Mouse (Mus musculus) layer of hippocampus, postnatal 10 days (tissue): ENCODE results near the gene Smg9. TPM values are rescaled to one million over a fixed set of nuclear protein-coding genes. Genes with fewer than 3 reads are reported as not detected.

Source experiments
- DNase-seq, 2 experiments: peaks; one replicate each; pipeline ENCODE4 v3.0.0; 2021; ENCODE audit warnings: low spot score in 2 of 2
- long read RNA-seq: library from polyadenylated mRNA; stranded (forward); transcript quantifications from one replicate; pipeline ENCODE4 v2.0.0, GENCODE M21; 2023
- total RNA-seq, 2 experiments: library from RNA; stranded (reverse); gene quantifications; 2 replicates each; pipeline ENCODE4 v1.2.3; 2021

The Smg9 gene
- 10 to 100 TPM; 33.5 to 34.3 TPM for total RNA-seq
- long read RNA-seq, transcript Smg9-201 (14 exons, 2,242 nt), result major isoform, 5 of 11 reads
- long read RNA-seq, partial matches to known transcripts, result 3 of 11 reads
- long read RNA-seq, other reads (novel, unspliced or antisense), result 3 of 11 reads

DNA sequence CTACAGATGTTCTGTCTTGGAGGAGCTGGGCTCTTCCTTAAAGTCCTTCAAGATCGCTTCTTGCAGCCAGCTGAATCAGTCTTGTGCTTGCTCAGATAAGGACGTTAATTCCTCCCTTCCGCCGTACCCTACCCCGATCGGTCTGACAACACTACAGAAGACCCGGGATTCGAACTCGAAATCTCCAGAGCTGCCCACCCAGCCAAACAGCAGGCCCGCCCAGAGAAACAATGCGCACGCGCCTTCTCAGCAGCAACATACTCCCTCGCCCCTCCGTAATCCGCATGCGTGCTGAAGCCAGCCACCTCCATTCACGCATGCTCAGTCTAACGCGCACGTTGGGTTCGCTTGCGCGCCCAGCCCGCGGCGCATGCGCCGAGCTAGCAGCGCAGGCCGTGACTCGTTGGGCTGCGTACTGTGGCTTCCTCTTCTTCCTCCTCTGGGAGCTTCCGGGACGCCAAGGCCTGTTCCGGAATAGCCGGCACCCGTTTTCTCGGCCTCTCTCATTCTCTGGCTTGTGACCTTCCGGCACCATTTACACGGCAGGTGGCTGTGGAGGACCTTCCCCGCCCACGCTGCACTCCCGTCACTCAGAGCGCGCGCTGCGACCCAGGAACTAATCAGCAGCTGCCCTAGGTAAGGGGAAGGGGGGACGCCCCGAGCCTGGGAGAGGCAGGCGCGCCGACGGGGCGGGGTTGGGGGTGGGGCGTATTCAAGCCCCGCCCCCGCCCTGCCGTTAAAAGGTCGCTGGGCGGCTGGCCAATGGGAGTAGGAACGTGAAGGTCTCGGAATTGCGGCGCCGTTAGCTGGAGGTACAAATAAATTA, at the start of gene Smg9:
Gene Smg9, plus strand, starts transcription at position 364 of the 826 bp plus-strand sequence.
- peak; percentile 96 to 97 for DNase-seq

DNA sequence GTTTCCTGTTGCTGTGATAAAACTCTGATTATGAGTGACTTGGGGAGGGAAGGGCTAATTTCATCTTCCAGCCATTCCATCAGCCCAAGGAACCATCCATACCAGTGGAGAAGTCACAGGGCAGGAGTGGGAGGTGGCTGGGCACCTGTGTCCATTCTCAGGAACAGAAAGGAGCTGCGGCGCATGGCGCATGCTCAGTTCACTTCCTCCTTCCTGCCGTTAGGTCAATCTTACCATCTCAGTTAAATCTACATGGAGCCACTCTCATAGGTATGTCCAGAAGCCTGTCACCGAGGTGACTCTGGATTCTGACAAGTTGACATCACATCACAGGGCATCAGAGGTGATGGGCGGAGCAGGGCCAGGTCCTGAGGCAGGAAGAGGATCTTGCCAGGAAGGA, 43.8 kb upstream of the Smg9 start:
- DNase-seq, result no peak

DNA sequence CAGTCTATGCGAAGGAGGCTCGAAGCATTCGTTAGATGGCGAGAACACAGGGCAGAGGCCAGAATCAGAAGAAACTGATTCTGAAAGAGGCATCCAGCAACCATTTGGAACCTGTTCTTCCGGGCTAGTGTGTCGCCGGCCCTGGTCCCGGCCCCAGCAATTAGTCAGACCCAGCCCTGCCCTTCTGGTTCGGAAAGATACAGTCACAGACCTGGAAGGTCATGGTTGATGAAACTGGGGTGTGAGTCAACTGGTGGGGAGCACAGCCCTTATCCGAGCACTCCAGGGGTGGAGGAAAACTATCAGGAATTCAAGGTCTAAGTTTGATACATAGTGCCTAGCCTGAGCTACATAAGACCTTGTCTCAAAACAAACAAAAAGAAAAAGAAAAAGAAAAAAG, 43.3 kb upstream of the Smg9 start:
- DNase-seq, result no peak

DNA sequence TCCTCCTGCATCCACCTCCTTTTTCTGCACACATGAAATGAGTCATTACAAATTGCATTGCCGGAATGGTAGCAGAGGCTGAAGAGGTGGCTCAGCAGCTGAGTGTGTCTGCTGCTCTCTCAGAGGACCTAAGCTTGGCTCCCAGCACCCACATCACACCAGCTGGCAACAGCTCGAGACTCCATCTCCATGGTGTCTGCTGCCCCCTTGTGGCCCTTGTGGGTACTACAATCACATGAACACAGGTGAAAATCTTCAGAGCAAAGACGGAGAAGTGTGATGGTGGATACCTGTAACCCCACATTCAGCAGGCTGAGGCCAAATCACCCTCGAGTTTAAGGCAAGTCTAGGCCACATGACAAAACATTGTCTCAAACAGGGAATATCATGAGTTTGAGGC, 41.5 kb upstream of the Smg9 start:
- no peak for DNase-seq

DNA sequence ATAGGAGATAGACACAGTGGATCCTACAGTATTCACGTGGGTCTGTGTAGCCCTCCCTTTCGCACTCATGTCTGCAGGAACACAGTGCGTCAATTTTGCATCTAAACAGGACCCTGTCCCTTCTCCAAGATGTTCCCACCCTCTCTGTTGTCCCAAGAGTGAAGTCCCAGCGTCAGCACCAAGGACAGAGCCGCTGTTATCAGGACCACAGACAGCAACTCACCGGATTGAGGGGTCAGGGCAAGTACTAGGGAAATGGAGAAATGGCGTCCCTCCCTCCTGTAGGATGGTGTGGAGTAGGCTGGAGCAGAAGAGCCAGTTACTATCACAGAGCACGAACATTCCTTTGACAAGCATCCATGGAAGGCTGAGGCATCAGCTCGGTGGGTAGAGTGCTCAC, 40.1 kb upstream of the Smg9 start:
- DNase-seq, result no peak

DNA sequence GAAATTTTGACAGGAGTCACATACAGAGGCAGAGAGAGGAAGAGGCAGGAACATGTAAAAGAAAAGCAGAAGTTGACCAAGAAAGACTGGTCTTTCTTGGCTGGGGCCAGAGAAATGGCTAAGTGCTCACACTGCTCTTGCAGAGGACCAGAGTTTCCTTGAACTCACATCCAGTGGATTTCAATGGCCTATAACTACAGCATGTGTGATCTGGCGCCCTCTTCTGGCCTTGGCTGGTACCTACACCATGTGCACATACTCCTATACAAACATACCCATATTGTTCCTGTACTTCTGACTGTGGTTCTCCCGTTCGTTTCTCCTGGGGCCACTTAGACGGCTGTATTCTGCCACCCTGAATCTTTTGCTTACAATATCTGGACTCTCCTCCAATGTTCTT, 38.4 kb upstream of the Smg9 start:
- DNase-seq, result no peak

DNA sequence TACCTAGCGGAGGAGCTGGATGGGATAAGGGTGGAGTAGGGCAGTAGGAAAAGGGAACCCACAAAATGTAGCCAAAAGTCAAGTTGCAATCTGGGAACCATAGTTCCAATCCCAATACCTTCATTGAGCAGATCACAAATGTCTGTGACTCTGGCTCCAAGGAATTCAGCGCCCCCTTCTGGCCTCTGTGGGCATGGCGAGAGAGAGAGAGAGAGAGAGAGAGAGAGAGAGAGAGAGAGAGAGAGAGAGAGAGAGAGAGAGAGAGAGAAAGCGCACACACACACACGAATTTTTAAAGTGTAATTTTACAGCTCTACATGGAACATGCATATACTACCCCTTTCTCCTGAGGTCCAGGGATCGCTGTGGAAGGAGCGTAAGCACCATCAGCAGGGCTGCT, 36.2 kb upstream of the Smg9 start:
- peak; percentile 62 to 63 for DNase-seq

DNA sequence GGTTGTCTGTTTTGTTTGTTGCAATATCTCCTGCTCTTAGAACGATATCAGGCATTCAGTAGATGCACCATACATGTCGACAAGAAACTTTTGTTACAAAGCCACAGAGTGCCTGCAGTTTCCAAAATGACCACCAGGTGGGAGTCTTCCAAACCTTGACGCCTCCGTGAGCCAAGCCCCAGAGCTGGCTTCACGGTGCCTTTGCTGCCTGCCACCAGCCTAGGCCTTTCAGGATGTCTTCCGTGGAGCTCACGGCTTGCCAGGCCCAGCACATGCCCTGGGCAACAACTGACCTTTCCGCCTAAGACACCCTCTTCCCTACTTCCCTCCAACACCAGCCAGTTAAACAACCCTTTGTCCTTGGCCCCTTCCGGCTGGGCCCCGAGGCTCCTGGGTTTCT, 34.6 kb upstream of the Smg9 start:
- peak; percentile 93 for DNase-seq

DNA sequence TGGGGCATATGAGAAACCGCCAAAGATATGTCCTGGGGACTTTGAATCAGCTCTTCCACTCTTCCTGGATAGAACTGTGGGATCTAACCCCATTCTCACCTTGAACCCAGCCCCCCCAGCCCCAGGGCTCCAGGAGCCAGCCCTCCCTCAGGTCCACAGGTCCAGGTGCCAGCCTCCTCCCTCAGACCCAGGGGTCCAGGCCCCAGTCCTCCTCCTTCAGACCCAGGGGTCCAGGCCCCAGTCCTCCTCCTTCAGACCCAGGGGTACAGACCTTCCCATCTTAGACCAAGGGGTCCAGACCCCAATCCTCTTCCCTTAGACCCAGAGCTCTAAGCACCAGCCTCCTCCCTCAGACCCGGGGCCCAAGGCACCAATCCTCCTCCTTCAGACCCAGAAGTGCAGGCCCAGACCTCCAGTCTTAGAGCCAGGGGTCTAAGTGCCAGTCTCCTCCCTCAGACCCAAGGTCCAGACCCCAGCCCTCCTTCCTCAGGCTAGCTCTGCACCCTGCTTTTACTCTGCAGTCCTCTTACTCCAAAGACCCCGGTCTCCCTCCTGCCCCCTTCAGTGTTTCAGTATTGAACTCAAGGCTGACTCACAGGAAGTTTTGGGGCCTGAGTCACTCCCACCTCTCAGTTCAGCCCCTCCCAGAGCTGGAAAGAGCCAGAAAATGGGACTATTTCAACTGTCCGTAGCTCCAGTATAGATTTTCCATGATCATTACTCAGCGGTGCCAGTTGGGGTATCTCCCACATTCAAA, 34.0 kb upstream of the Smg9 start:
- no peak for DNase-seq

DNA sequence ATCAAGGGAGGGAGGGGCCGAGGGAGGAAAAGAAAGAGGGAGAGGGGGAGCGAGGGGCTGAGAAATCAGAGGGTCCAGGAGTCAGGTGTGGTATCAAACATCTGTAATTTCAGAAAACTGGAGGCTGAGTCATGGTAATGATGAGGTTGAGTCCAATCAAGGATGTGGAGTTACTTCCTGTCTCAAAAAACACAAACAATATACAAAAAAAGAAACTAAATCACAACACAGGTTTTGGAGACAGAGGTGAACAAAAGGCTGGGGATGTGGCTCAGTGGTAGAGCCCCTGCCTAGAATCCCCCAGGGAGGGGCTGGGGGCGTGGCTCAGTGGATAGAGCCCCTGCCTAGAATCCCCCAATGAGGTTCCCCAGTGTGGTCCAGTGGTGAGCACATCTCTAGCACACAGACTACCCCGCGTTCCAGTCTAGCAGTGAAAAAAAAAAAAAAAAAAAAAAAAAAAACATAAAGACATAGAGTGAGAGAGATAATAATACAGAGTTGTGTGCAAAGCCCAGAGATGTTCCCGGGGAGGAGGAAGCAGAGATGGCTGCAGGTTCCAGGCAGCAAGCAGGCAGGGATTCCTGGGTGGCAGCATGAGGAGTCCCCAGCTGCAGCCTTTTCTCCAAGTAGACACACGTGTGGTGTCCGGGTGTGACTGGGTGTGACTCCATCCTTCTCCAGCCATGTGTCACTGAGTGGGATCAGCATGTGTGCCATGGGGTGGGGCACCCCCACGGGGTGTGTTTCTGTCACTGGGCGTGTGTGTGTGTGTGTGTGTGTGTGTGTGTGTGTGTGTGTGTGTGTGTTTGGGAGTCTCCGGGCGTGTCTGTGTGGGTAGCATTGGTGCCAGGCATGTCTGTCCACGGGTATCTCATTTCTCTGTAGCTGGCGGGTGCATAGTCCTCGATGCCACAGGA, 32.4 kb upstream of the Smg9 start:
- DNase-seq, result no peak

DNA sequence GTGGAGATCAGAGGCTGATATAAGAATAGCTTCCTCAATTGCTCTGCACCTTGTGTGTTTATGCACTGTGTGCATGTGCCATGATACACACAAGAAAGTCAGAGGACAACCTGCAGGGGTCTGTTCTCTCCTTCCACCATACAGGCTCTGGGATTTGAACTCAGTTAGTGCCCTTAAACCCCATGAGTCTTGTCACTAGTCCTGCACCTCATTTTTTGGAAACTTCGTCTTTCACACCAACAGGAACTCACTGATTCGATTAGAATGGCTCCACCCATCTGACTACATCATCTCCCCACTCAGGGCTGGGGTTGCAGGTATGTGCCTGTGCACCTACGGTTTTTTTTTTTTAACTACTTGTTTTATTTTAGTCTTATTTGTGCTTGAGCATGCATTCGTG, 31.2 kb upstream of the Smg9 start:
- no peak for DNase-seq

DNA sequence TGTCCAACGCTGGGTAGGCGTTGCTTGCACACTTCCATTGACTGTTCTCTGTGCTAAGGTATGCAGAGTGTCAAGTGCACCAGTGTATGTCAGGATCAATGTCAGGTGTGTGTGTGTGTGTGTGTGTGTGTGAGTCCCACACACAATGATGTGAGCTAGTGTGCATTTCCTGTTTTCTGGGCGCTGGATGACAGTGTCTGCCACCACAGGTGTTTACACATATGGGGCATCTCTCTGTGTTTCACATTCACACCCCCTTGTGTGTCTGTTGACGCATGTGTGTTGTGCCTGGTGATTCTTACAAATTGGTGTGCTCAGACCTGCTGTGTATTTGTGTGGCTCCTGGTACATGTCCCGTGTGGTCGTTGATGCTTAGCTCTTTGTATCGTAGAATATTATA, 30.5 kb upstream of the Smg9 start:
- no peak for DNase-seq

DNA sequence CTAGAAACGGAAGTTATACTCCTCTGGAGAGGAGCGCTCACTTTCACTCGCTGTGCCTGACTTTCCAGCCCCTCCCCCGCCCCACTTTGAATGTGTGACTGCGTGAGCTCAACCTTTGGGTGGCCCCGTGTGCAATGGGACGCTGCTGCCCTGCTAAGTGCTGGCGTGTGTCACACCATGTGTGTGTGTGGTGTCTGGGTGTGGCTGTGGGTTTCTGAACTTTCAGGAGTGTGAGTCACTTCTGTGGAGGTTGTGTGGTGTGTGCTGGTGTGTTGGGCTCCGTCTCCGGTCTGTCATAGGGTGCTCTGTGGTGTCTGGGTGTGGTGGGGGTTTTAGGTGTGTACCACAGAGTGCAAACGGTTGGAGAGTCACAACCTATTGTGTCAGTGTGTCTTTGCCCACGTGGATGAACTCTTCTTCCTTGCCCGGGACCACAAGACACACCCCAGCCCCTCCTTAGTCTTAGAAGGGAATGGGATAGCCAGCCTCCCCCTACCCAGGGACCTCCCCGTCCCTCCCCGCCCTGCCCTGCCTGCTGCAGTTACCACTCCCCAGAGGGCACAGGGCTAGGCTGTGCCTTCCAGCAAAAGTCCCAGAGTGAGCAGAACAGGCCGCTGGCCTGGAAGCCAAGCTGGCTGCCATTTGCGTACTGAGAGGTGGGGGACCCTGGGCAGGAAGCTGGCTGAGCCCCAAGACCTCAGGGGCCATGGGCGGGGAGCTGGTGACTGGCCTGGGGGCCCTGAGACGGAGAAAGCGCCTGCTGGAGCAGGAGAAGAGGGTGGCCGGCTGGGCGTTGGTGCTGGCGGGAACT, 29.5 kb upstream of the Smg9 start, which contains the start of gene Kcnn4:
Gene Kcnn4, plus strand, starts transcription at position 533 of the 811 bp plus-strand sequence.
- no peak for DNase-seq

DNA sequence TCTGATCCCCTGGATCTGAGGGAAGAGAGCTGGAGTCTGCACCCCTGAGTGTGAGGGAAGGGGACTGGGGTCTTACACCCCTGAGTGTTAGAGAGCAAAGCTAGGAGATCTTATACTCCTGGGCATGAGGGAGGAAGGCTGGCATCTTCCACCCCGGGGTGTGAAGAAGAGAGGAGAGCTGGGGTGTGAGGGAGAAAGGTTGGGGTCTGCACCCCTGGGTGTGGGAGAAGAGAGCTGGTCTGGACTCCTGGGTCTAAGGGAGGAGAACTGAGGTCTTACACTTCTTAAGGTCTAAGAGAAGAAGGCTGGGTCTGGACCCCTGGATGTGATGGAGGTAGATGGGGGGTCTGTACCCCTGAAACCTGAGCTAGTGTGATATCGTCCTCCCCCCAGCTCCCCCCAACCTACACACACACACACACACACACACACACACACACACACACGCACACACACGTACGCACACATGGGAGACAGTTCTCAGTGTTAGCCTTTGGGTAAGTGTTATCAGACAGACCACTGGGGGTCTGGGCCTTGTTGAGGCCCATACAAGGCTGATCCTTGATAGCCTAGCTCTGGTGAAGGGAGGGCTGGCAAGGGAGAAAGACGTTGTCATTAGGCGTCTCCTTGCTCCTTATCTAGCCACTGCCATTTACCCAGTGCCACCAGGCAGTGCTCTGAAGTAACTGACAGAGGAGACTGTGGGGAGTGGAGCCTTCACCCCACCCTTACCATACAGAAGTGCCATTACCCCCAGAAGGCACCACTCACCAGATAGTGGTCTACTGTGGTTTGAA, 28.2 kb upstream of the Smg9 start:
- no peak for DNase-seq

DNA sequence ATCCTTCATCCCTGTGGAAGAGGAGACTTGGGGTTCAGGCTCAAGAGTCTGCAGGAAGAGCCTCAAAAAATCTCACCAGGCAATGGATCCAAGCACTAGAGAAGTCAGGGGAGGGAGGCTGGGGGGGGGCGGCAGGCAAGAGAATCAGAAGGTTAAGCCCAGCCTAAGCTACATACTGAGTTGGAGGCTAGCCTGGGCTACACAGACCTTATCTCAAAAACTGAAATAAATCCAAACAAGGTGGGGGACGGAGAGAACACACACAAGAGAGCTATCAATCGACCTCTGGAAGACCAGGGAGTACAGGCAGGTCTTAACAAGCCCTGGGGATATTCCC, 27.6 kb upstream of the Smg9 start:
- DNase-seq, result no peak

DNA sequence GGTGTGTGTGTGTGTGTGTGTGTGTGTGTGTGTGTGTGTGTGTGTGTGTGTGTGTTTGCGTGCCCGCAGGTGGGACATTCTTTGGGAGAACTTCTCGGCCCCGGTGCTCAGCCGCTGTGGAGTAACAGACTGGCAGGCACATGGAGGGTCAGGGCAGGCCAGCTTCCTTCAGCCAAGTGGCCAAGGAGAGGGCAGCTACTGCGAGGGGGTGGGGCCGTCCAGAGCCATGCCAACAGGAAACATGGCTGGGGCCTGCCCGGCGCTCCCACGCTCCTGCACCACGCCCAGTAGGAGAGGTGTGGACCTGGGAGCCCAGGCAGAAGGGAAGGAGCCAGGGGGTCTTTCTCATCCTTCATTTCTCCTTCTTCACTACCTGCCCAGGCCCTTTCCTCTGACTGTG, 27.1 kb upstream of the Smg9 start:
- DNase-seq, result no peak

DNA sequence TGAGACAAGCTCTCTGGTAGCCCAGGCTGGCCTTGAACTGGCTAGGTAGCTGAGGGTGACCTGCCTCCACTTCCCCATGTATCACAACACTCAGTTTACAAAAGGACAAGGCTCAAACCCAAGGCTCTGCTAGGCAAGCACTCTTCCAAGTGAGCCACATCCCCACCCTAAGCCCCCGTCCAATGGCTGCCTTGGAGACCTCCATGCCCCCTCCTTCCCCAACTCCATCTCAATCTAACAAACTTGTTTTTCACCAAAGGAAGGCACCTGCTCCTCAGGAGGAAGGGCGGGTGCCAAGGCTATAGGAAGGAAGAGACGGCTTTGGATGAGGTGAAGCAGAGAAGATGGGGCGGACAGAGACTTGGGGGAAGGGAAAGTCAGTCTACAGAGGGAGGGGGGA, 26.6 kb upstream of the Smg9 start:
- no peak for DNase-seq

DNA sequence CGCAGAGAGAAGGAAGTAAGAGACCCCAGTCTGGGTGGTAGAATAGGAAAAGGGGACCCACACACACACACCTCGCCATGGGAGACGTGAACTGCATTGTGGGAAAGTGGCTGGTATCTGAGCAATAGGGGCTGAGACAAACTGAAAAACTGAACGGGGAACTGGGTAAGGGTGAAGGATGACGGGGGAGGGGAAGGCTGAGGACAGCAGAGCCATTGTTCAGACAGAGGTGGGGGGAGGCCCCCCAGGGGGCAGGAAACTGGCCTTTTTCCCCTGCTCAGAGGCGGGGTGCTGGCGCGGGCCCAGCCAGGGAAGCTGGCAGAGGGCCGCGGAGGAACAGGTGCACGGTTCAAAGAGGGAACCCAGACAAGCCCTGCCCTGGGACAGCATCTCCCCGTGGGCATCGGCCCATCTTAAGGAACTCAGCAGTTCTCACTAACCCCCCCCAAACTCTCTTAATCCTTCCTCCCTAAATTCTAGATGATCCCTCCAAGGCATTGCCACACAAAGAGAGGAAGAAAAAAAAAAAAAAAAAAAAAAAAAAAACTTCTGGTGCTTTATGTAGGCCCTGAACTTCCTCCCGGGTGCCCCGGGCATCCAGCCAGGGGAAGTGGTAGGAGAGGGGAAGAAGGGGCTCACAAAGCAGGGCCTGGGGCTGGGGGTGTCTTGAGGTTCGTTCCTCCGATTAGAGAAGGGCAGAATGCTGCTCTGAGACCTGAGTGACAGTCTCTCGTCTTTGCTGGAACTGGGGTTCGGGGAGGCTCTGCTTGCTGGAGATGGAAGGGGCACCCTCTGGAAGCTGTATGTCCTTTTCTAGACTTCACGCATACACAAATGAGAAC, 25.7 kb upstream of the Smg9 start:
- peak; percentile 53 to 62 for DNase-seq

DNA sequence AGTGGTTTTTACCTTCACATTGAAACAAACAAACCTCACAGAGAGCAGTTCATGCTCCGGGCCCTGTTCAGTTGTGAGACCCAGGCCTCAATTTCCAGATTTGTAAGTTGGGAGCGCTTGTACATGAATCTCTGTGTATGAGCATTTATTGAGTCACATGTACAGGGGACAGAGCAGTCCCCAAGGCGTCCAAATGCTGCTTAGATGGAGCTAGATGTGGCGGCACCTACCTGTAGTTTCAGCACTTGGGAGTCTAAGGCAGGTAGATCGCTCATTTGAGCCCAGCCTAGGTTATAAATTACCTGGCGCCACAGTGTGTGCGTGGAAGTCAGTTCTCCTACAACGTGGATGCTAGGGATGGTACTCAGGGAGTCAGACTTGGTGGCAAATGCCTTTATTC, 23.0 kb upstream of the Smg9 start:
- no peak for DNase-seq
